Mouse (Mus musculus) ES-Bruce4 (cell line): ENCODE measurements around the gene Rab21.

ENCODE experiments used
- EP300 ChIP-seq: IDR thresholded peaks from 2 replicates; pipeline ENCODE4 v1.6.1; 2011; ENCODE audit warnings: low read depth, low read length; ENCODE audit not compliant: insufficient read depth
- POLR2A ChIP-seq: IDR thresholded peaks from one replicate; pipeline ENCODE4 v1.8.1; 2011; ENCODE audit warnings: low read length; ENCODE audit not compliant: insufficient read depth

GRCm38 (mm10) chr10:115339820-115340328 lies 24.5 kb upstream of the Rab21 start:
- no peak for TF ChIP-seq POLR2A
- TF ChIP-seq EP300, result no peak
